Mouse (Mus musculus) urinary bladder, adult 2 months (tissue): ENCODE measurements around the gene Coro1b. TPM values are rescaled to one million over a fixed set of nuclear protein-coding genes. Genes with fewer than 3 reads are reported as not detected.

ENCODE experiments used
- DNase-seq: peaks from one replicate; pipeline ENCODE4 v3.0.0; 2022; ENCODE audit warnings: low spot score
- polyA plus RNA-seq: library from polyadenylated mRNA; depleted of rRNA; stranded (reverse); fragments of >200 nt; gene quantifications from 2 replicates; pipeline ENCODE4 v1.2.3, GENCODE M21; 2012; rRNA removed

Gene Coro1b
- polyA plus RNA-seq, 1 experiment: 277 TPM

DNA sequence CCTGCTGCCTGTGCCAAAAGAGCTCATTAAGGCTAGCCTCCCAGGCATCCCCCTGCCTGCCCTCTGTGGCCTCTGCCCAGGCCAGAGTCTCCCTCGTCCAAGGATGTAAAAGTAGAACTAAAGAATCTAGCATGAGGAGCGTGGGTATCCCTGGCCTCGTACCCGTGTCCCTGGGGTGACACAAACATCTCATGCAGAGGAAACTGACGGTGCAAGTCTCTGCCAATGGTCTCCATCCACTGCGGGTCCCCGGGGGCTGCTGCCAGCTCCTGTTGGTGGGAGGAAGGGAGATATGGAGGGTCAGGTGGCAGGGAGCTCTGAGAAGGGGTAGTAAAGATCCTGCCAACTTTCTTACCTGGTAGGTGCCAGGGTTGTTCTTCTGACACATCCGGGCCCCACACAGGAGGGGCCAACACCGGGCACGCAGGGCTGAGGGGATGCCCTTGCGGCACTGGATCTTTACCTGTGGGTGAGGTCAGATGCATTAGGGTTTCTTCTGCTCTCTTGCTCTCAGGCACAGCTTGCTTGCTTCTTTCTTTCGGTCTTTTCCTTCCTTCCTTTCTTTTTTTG, 40.7 kb downstream of the Coro1b start:
- DNase-seq: no peak

DNA sequence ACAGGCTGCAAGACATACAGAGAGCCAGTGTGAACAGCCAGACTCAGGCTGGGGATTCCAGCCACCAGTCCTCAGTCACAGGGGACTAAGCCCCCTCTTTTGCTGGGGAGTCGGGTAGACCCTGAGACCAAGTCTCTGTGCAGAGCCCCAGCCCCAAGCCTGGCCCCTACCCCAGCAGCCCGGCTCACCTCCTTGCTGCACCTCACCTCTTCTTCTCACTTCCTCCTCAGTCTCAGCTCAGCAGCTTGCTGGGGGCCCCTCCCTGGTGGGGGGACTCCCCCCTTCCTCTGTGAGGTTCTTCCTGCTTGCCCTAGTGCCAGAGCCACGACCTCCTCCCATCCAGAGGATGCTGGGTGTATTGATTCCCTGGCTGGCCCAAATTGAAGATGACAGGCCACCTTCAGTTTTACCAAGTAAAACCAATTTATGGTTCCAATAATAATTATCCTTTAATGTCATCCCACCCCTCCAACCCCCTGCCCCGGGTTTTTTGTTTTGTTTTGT, 42.5 kb downstream of the Coro1b start, which contains the start of gene Tbc1d10c:
Gene Tbc1d10c, minus strand, starts transcription at position 454 of the 504 bp plus-strand sequence.
- no peak for DNase-seq

GRCm38 (mm10) chr19:4191528-4192250, 43.3 kb downstream of the Coro1b start, which contains the start of gene Ppp1ca:
TSS of gene Ppp1ca (plus strand) at chr19:4192065.
- DNase-seq: peak; percentile 94

DNA sequence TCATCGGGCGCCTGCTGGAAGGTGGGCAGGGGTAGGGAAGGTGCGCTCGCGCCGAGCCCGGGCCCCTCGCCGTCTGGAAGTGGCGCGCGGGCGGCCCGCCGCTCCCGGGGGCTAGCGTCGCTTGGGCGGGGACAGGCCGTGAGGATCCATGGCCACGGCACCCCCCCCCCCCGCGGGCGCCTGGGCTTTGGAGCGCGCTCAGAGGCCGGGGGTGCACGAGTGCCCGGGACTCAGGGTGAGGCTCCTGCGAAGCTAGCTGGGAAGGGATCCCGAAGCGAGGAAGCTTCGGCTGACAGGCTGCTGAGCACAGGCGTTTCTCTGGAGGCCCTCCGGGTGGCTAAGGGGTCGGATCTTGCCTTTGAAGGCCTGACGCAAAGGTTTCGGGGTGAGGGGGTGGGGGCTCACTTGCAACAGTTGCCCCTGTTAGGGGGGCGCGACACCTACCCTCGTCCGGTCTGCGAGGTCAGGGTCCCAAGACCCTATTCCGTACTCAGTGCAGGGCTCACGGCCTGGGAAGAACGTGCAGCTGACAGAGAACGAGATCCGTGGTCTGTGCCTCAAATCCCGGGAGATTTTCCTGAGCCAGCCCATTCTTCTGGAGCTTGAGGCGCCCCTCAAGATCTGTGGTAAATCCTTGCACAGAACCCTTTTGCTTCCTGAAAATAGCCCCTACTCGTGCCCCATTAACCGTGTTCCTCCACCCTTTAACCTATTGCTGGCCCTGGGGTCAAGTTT, 44.0 kb downstream of the Coro1b start:
- DNase-seq: no peak

DNA sequence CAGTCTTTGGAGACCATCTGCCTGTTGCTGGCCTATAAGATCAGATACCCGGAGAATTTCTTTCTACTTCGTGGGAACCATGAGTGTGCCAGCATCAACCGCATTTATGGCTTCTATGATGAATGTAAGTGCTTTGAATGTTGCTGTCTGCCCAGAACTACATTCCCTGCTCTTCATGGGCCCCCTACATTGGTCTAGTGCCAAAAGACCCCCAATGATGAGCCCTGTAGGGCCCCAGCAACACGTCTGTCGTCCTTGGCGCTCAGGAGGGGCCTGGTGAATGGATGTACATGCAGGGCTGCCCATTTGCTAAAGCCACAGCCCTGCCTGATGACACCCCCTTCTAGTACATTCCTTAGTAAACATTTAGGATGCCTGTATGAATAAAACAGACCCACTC, 44.7 kb downstream of the Coro1b start:
- no peak for DNase-seq

DNA sequence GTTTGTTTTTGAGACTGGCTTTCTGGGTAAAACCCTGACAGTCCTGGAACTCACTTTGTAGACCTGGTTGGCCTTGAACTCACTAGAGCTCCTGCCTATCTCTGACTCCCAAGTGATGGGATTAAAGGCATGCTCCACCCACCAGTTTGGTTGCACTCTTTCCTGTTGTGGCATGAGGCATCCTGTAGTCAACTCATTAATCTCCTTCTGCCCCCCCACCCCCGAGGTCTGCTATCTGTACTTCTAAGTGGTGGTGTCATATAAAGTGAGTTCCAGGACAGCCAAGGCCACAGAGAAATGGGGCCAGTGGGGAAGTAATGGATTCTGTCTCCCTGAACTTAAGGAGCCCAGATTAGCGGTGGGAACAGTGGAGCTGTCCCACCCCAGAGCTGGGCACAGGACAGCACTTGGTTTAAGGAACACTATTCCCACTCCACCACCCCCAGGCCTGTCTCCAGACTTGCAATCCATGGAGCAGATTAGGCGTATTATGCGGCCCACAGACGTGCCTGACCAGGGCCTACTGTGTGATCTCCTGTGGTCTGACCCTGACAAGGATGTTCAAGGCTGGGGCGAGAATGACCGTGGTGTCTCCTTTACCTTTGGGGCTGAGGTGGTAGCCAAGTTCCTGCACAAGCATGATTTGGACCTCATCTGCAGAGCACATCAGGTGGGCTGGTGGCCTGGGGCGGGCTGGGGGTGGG, 45.8 kb downstream of the Coro1b start:
- DNase-seq: no peak

- no peak for DNase-seq
Observed at GRCm38 (mm10) chr19:4194776-4195650, 46.6 kb downstream of the Coro1b start.

GRCm38 (mm10) chr19:4196048-4196447, 47.6 kb downstream of the Coro1b start:
- DNase-seq: no peak

- DNase-seq: no peak
Observed at GRCm38 (mm10) chr19:4196548-4196947, 48.1 kb downstream of the Coro1b start.

GRCm38 (mm10) chr19:4197180-4197579, 48.8 kb downstream of the Coro1b start:
- DNase-seq: no peak

GRCm38 (mm10) chr19:4201291-4201909, 53.0 kb downstream of the Coro1b start, which contains the start of gene Rad9a:
TSS of gene Rad9a (minus strand) at chr19:4201662.
- peak; percentile 82 for DNase-seq

GRCm38 (mm10) chr19:4202149-4202548, 53.7 kb downstream of the Coro1b start:
- no peak for DNase-seq

GRCm38 (mm10) chr19:4203148-4203547, 54.7 kb downstream of the Coro1b start:
- no peak for DNase-seq

Other genes starting within 250 kb of the Coro1b start
- gene Tcirg1, start 241.5 kb upstream of the Coro1b start, polyA plus RNA-seq: 88.3 and 112 TPM in 2 replicates
- gene Ndufs8, start 235.8 kb upstream of the Coro1b start, polyA plus RNA-seq: 223 and 242 TPM in 2 replicates
- 6.8 TPM in 2 replicates for gene Aldh3b1, start 218.8 kb upstream of the Coro1b start, polyA plus RNA-seq
- 85.1 and 99.6 TPM in 2 replicates for gene Unc93b1, start 213.4 kb upstream of the Coro1b start, polyA plus RNA-seq
- 0.73 and 0.78 TPM in 2 replicates for gene Aldh3b3, start 190.0 kb upstream of the Coro1b start, polyA plus RNA-seq
- gene Aldh3b2, start 176.3 kb upstream of the Coro1b start, polyA plus RNA-seq: 108 and 135 TPM in 2 replicates
- gene Acy3, start 162.0 kb upstream of the Coro1b start, polyA plus RNA-seq: 13.0 and 15.0 TPM in 2 replicates
- 0.03 TPM in 1 of 2 replicates, not detected in the other for gene Tbx10, start 155.9 kb upstream of the Coro1b start, polyA plus RNA-seq
- 5.1 and 7.5 TPM in 2 replicates for gene Nudt8, start 148.0 kb upstream of the Coro1b start, polyA plus RNA-seq
- 3.2 and 3.6 TPM in 2 replicates for gene Gm49405, start 148.0 kb upstream of the Coro1b start, polyA plus RNA-seq
- 9.9 and 11.1 TPM in 2 replicates for gene Doc2g, start 145.3 kb upstream of the Coro1b start, polyA plus RNA-seq
- gene Ndufv1, start 135.8 kb upstream of the Coro1b start, polyA plus RNA-seq: 157 and 167 TPM in 2 replicates
- gene Gstp1, start 110.6 kb upstream of the Coro1b start, polyA plus RNA-seq: 582 and 591 TPM in 2 replicates
- 69.1 and 69.5 TPM in 2 replicates for gene Gstp2, start 102.6 kb upstream of the Coro1b start, polyA plus RNA-seq
- gene Gstp3, start 89.0 kb upstream of the Coro1b start, polyA plus RNA-seq: 5.5 and 7.1 TPM in 2 replicates
- gene Cabp2, start 67.0 kb upstream of the Coro1b start, polyA plus RNA-seq: not detected in 2 replicates
- 74.4 and 89.6 TPM in 2 replicates for gene Cdk2ap2, start 51.4 kb upstream of the Coro1b start, polyA plus RNA-seq
- gene Pitpnm1, start 48.6 kb upstream of the Coro1b start, polyA plus RNA-seq: 44.1 and 45.2 TPM in 2 replicates
- 154 and 160 TPM in 2 replicates for gene Aip, start 22.8 kb upstream of the Coro1b start, polyA plus RNA-seq
- gene Gpr152, start 8.8 kb upstream of the Coro1b start, polyA plus RNA-seq: 0.04 and 0.10 TPM in 2 replicates
- 0.30 and 0.31 TPM in 2 replicates for gene Cabp4, start 4.6 kb upstream of the Coro1b start, polyA plus RNA-seq
- gene Ptprcap, start 5.0 kb downstream of the Coro1b start, polyA plus RNA-seq: 4.2 and 4.4 TPM in 2 replicates
- gene Rps6kb2, start 14.7 kb downstream of the Coro1b start, polyA plus RNA-seq: 42.6 and 51.9 TPM in 2 replicates
- 18.7 and 21.7 TPM in 2 replicates for gene Carns1, start 26.9 kb downstream of the Coro1b start, polyA plus RNA-seq
- 2.9 and 3.9 TPM in 2 replicates for gene Tbc1d10c, start 42.7 kb downstream of the Coro1b start, polyA plus RNA-seq
- 257 and 304 TPM in 2 replicates for gene Ppp1ca, start 43.4 kb downstream of the Coro1b start, polyA plus RNA-seq
- gene Rad9a, start 53.0 kb downstream of the Coro1b start, polyA plus RNA-seq: 19.2 and 23.2 TPM in 2 replicates
- 10.8 and 13.1 TPM in 2 replicates for gene Clcf1, start 65.6 kb downstream of the Coro1b start, polyA plus RNA-seq
- not detected in 2 replicates for gene AC109138.7, start 65.7 kb downstream of the Coro1b start, polyA plus RNA-seq
- gene Pold4, start 83.3 kb downstream of the Coro1b start, polyA plus RNA-seq: 76.4 and 82.1 TPM in 2 replicates
- gene Ssh3, start 120.6 kb downstream of the Coro1b start, polyA plus RNA-seq: 83.3 and 90.8 TPM in 2 replicates
- 13.6 and 18.6 TPM in 2 replicates for gene Ankrd13d, start 134.5 kb downstream of the Coro1b start, polyA plus RNA-seq
- 69.4 and 74.6 TPM in 2 replicates for gene Grk2, start 157.6 kb downstream of the Coro1b start, polyA plus RNA-seq
- gene Kdm2a, start 249.7 kb downstream of the Coro1b start, polyA plus RNA-seq: 63.5 and 67.8 TPM in 2 replicates